Mouse (Mus musculus): ENCODE results near the gene Nckap1l. TPM values are rescaled to one million over a fixed set of nuclear protein-coding genes. Genes with fewer than 3 reads are reported as not detected.
A peak's percentile ranks its signal among the peaks of the same experiment; 100 is the strongest.

Nckap1l gene
- total RNA-seq, 2 experiments from 2014 or later, result 7.0 to 7.3 TPM

DNA sequence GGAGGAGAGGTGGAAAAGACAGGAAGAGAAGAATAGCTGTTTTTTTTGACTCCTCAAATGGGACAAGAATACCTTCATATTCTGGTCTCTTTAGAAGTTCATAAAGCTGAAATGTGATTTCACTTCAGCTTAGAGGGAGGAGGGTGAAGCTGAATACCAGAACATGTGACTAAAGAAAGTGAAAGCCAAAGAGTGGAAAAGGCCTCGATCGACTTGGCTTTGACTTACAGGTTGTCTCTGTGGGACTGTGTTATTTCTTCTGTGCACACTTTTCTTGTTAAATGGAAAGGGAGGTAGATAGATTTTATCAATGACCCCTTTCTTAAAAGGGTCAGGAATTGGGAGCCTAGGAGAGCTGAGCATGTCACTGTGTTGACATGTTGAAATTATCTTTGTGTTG, 47.6 kb downstream of the Nckap1l start:
- no peak for DNase-seq

DNA sequence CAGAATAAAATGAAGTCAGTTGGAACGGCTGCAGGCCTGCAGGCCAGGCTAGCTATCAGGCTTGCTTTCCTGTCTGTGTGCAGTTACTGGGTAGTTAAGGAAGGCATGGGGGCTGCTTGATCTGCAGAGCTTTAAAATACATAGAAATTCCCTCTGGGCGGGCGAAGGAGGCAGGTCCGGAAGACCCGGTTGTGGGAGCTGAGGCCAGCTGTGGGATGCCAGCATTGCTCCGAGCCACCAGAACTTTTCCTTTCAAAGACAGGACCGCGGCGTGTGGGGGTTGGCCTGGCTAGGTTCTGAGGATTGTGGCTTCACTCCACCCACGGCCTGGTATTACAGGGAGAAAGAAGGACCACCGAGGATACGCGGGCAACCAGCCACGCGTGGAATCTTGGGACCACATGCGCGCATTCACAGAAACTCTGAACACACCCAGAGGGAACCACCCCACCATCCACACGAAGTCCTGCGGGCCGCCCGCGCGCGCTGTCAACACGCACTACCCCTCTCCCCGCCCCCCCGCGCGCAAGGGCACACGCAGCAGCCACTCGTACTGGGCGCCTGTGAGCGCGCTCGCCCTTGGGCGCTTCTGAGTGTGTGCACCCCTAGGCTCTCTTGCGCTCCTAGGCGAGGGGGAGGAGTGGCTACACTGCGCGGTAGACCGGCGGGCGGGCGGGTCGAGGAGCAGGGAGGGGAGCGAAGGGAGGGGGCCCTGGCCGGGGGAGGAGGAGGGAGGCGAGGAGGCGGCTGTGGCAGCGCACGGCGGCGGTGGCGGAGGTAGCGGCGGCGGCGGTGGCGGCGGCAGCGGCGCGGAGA, 49.0 kb downstream of the Nckap1l start, which contains the start of gene Pde1b:
TSS of gene Pde1b (plus strand) at position 600 of the 816 bp plus-strand sequence.
- peak; percentile 47 to 48 for DNase-seq

- no peak for DNase-seq
Observed at GRCm38 (mm10) chr15:103503251-103503600, 49.6 kb downstream of the Nckap1l start.

DNA sequence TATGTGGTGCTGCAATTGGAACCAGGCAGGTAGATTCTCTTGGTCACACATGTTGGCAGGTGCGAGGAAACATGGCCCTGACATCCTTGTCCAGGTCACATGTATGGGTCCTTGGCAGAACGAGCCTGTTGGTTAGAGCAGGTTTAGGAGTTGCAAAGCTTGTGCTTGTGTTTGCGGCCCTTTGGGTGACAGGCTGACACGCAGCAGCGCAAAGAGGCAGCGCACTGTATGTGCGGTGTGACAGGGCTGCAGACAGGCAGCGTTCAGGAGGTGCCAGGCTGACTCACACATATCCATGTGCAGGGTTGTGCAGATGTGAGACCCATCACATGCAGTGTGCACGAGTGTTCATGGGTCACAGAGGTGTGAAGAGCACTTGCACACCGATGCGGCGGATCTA, 50.1 kb downstream of the Nckap1l start:
- peak; percentile 37 to 42 for DNase-seq

DNA sequence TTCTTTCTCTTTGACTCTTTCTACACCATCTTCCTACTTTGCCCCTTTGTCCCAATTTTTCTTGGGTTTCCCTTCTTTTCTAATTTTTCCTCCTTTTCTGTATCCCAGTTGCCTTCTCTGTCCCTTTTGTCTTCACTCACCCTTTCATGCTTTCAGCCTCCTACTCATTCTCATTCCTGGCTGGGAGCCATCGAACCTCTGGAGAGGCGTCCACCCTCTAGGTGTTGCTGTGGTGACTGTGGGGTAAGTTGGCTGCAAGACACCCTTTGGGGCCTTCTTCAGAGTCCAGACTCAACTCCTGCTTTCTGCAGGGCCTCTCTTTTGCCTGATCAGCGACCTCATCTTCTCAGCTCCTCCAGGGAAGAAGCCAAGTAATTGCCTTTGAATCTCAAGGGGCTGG, 55.7 kb downstream of the Nckap1l start:
- no peak for DNase-seq

- peak in 1 of 2 experiments; percentile 63 for DNase-seq
Observed at GRCm38 (mm10) chr15:103511652-103512051, 58.1 kb downstream of the Nckap1l start.

- no peak for DNase-seq
Observed at GRCm38 (mm10) chr15:103513621-103514031, 60.0 kb downstream of the Nckap1l start.

GRCm38 (mm10) chr15:103514119-103514518, 60.5 kb downstream of the Nckap1l start:
- DNase-seq, result peak; percentile 60 to 65

GRCm38 (mm10) chr15:103514914-103515313, 61.3 kb downstream of the Nckap1l start:
- no peak for DNase-seq

- DNase-seq, result no peak
Observed at GRCm38 (mm10) chr15:103518600-103519385, 65.2 kb downstream of the Nckap1l start.

DNA sequence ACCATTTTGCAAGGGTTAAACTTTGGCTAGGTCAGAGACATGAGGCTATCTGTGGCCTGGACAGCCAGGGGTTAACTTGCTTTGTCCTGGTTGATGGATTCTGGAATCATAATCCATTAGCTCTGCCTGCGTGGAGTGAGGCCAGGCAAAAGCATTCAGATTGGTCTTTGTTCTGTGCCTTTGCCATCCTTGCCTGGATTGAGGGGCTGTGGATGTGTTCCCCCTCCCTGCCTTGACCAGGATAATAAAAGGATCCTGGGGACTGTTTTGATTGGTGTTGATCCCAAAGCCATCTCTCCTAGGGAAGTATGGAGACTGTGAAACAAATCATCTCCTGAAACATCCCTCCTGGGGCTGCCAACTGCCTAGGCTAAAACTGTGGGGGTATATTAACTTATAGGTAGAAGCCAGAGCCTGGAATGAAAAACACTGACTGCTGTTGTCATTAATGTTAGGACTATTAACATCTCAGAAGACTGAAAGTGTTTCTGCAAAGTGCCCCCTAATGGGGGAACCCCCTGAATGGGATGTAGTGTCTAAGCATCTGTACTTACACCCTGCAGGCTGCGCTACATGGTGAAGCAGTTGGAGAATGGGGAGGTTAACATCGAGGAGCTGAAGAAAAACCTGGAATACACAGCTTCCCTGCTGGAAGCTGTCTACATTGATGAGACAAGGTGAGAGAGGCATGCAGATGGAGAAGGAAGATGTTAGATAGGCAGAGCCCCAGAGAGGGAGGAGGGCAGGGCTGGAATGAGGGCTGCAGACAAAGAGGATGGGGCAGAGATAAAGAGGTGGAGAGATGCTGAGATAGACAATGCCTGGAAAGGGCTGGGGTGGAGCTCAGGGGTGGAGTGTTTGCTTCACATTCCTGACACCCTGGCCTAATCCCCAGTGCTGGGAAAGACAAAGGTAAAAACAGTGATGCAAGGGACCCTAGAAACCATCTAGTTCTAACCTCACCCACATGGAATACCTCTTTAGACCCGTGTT, 66.1 kb downstream of the Nckap1l start:
- peak in 1 of 2 experiments; percentile 1 for DNase-seq

GRCm38 (mm10) chr15:103522458-103523099, 69.0 kb downstream of the Nckap1l start:
- DNase-seq, result peak in 1 of 2 experiments; percentile 17

- no peak for DNase-seq
Observed at GRCm38 (mm10) chr15:103523156-103523555, 69.6 kb downstream of the Nckap1l start.

GRCm38 (mm10) chr15:103530372-103530771, 76.8 kb downstream of the Nckap1l start:
- DNase-seq, result peak; percentile 47 to 63

DNA sequence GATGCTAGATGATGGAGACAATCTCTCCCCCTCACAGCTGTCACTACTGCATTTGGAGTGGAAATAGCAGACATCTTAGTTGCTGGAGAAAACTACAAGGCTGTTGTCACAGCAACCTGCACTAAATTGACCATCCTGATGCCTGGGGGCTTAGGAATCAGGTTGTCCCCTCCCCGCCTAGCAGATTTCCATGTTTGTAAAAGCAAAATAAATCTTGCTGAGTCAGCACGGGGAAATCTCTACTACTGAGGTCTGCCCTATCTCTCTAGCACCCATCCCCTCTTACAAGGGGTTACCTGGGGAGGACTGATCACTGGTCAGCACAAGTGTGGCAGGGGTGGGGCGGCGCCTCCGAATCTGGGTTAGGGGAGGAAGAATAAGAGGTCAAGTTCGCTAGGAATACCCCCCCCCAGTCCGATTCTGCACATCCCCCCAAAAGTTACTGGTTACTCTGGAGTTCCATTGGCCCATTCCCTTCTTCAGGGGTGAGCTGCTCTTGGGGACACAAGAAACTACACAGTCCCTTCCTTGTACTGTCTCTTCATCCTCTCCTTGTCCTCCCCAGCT, 80.5 kb downstream of the Nckap1l start:
- DNase-seq, result no peak

DNA sequence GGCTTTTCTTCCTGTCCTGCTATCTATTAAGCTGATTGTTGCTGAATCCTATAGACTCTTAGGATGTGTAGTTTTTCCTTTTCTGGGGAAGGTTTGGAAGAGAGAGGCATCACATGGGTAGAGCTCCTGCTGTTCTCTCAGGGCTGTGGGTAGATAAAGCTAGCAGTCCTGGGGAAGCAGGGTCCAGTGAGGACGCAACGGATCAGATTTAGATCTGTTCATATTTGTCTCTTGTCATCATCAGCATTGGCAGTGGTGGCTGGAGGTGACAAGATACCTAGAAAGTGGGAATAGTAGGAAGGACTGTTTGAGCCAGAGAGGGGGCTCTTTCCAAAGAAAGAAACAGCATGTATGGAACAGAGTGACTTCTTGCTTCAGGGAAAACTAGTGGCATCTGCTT, 81.4 kb downstream of the Nckap1l start:
- no peak for DNase-seq

DNA sequence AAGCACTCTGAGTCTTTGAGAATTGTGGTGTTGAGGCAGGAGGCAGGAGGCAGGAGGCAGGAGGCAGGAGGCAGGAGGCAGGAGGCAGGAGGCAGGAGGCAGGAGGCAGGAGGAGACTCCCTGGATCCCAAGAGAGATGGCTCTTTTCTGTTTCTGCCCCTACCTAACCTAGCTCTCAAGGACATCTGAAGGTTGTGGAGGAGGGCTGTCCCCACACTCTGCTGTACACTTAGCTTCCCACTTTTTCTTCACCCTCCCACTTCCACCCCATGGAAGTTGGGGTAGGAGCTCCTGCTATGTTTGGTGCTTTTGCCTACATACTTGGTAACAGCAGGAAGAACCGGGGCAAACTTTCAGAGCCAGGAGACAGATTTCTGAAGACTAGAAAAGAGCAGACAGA, 82.2 kb downstream of the Nckap1l start:
- DNase-seq, result no peak

DNA sequence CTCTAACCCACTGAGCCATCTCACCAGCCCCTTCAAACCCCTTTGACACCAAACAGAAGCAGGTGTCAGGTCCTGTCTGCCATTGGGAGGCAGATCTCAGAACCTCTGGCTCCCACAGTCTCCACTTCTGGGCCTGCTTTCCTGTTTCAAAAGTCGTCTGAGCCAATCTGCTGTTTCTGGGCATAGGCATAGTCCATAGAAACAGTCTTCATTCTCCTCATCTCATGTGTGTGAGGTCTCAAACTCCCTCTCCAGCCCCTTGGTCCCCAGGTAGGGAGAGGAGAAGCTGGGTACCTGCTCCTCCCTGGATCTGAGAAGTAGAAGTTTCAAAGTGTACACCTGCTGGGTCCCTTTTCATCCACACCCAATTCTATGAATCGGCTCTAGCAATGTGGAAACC, 82.9 kb downstream of the Nckap1l start:
- DNase-seq, result no peak

DNA sequence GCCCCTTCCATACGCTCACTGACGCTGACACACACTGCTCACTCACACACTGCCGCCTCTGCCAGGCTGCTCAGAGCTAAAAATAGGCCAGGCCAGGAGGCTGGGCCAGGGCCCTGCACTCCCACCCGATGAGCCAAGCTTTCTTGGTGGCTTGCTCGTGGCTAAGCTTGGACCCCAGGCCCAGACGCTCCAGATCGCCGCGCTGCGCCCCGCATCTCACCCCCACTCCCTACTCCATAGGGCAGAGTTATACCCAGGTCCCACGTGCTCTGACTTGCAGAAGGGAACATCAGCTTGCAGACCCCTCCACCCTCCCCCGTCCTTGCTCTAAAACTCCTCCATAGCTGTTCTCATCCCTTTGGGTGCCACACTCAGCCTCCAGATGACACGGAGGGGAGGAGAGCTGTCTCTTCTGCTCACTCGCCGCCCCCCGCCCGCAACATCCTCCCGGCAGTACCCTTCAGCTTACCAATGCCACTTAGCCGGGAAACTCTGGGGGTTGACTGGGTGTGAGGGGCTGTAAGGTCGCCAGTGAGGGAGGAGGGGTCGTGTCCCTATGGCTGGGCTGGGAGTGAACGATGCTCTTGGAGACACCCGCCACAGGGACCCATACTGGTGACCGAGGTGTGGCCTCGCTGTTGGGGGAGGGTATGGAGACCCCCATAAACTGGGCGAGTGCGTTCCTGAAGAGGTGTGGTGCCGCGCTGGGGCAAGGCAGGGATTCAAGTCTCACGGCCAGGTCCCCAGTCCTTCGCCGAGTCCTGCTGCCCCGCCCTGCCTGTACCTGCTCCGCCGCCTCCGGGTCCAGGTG, 83.6 kb downstream of the Nckap1l start:
- DNase-seq, result peak; percentile 59 to 75

GRCm38 (mm10) chr15:103537822-103538213, 84.2 kb downstream of the Nckap1l start, which contains the start of gene Ppp1r1a:
Gene Ppp1r1a (minus strand): TSS chr15:103538003.
- peak; percentile 74 for DNase-seq
